Mouse (Mus musculus) brain, embryonic 14.5 days (tissue): Measurements from ENCODE around the gene Gm3854. TPM values are rescaled to one million over a fixed set of nuclear protein-coding genes. Genes with fewer than 3 reads are reported as not detected.
"Not testable (repeated sequence)": the region's sequence is repeated elsewhere in the genome, so short reads cannot be mapped to it uniquely, and the experiment has no call there.

ENCODE experiments used
- DNase-seq: peaks from one replicate; pipeline ENCODE4 v3.0.0-alpha.2; 2011; ENCODE audit warnings: low read depth
- CTCF ChIP-seq: fragments of 200-500 bp; IDR thresholded peaks from 2 replicates; pipeline ENCODE4 v1.5.1; 2012; ENCODE audit warnings: inconsistent platforms, mild to moderate bottlenecking, moderate library complexity, borderline replicate concordance; ENCODE audit not compliant: insufficient read depth, insufficient read length; ENCODE audit errors: extremely low read depth
- POLR2A ChIP-seq: fragments of 200-500 bp; IDR thresholded peaks from 2 replicates; pipeline ENCODE4 v1.6.1; 2012; ENCODE audit warnings: mild to moderate bottlenecking, inconsistent platforms, borderline replicate concordance; ENCODE audit not compliant: poor library complexity, insufficient read depth, insufficient read length, severe bottlenecking; ENCODE audit errors: extremely low read depth
- polyA plus RNA-seq: library from polyadenylated mRNA; depleted of rRNA; stranded (reverse); fragments of >200 nt; gene quantifications from 2 replicates; pipeline ENCODE4 v1.2.3, GENCODE M21; 2012; rRNA removed

Gm3854 gene
- 2.5 and 4.2 TPM in 2 replicates for polyA plus RNA-seq

- peak; percentile 95 for DNase-seq
- TF ChIP-seq POLR2A = no peak
Measured at GRCm38 (mm10) chr7:6343501-6344071, at the start of gene Gm3854. TSS of gene Gm3854 (plus strand) at chr7:6343759.

GRCm38 (mm10) chr7:6300796-6301195, 42.8 kb upstream of the Gm3854 start:
- not testable (repeated sequence) for DNase-seq

- TF ChIP-seq POLR2A (no peak), CTCF (no peak)
- peak; percentile 54 for DNase-seq
Measured at GRCm38 (mm10) chr7:6330458-6331232, 12.9 kb upstream of the Gm3854 start.

GRCm38 (mm10) chr7:6331233-6331956, 12.2 kb upstream of the Gm3854 start, which contains the start of gene Zfp583:
TSS of gene Zfp583 (minus strand) at chr7:6331285.
- TF ChIP-seq POLR2A (peak; percentile 32; the same call in 1 of the 2 replicates), CTCF (no peak)
- DNase-seq = peak; percentile 97

- TF ChIP-seq CTCF (no peak), POLR2A (no peak)
- DNase-seq = no peak
Measured at GRCm38 (mm10) chr7:6339865-6340264, 3.7 kb upstream of the Gm3854 start.

- peak; percentile 13 for DNase-seq
- no peak for TF ChIP-seq POLR2A
- no peak for TF ChIP-seq CTCF
Measured at GRCm38 (mm10) chr7:6344124-6344523, 565 bp downstream of the Gm3854 start.

GRCm38 (mm10) chr7:6358121-6358520, 14.6 kb downstream of the Gm3854 start:
- DNase-seq = no peak
- TF ChIP-seq POLR2A = no peak
- no peak for TF ChIP-seq CTCF

- DNase-seq = peak; percentile 91
- TF ChIP-seq CTCF = peak; percentile 29
- no peak for TF ChIP-seq POLR2A
Measured at GRCm38 (mm10) chr7:6358937-6359590, 15.5 kb downstream of the Gm3854 start.

GRCm38 (mm10) chr7:6360477-6361060, 17.0 kb downstream of the Gm3854 start:
- no peak for DNase-seq
- TF ChIP-seq POLR2A = no peak
- no peak for TF ChIP-seq CTCF

- TF ChIP-seq CTCF (no peak), POLR2A (no peak)
- DNase-seq = no peak
Measured at GRCm38 (mm10) chr7:6361756-6362155, 18.2 kb downstream of the Gm3854 start.
